Mouse (Mus musculus) layer of hippocampus, postnatal 25 days (tissue): ENCODE measurements around the gene Ncoa1. TPM values are rescaled to one million over a fixed set of nuclear protein-coding genes. Genes with fewer than 3 reads are reported as not detected.
"Not testable (repeated sequence)": the region's sequence is repeated elsewhere in the genome, so short reads cannot be mapped to it uniquely, and the experiment has no call there.

Experiments used
- DNase-seq, 2 experiments: peaks; one replicate each; pipeline ENCODE4 v3.0.0; 2022; ENCODE audit warnings: mixed read lengths in 2 of 2, low spot score in 1 of 2; ENCODE audit errors: extremely low spot score in 1 of 2
- total RNA-seq, 2 experiments: library from RNA; stranded (reverse); gene quantifications; 2 replicates each; pipeline ENCODE4 v1.2.3; 2021

The Ncoa1 gene
- total RNA-seq, 2 experiments from 2014 or later, result 123 to 133 TPM

GRCm38 (mm10) chr12:4407085-4407484, 69.9 kb downstream of the Ncoa1 start:
- no peak for DNase-seq

DNA sequence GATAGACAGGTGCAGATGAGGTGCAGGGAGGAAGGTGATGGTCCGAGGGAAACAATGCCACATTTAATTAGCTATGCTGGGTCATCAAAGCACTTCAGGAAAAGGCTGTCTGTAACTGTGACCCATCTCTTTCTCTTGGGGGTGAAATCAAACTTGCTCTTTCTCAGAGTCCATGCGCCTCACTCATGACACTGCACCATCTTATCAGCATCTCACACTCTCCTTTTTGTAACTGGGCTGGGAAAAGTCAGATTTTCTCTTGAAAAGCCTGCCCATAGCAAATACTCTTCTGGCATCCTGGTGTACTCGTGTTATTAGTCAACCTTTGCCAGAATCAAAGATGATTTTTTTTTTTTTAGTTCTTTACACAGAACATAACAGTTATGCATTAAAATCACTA, 70.8 kb downstream of the Ncoa1 start:
- no peak for DNase-seq

DNA sequence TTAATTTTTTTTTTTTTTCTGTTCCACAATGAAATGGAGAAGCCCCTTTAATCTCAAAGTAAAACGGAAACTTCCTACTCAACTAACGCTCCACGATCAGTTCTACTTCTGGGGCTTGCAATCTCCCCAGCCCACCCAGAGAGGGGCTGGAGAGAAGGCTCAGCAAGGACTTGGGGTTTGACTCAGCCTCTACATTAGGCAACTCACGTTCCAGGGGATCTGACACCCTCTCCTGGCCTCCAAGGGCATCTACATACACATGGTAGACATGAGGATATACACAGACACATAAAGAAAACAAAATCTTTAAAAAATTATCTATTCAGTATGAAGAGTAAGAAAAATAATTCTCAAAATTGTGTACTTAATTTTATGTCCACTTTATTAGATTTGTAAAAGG, 73.8 kb downstream of the Ncoa1 start:
- no peak for DNase-seq

DNA sequence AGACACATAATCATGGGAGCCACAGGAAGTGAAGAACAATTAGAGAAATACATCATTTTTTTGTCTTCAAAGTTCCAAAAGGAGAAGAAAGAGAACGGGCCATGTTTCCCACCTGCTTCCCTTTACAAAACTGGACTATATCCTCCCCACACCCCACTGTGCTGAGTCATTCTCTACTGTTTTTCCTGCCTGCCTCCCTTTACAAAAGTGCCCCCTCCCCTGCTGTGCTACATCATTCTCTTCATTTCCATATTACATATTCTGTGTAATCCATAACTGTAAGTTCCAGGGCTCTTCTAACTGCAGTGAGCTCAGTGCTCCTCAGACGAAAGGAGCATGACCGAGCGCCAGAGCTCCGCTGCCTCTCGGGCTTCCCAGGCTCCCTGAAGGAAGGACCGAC, 80.8 kb downstream of the Ncoa1 start:
- DNase-seq, result no peak

- DNase-seq, result no peak
Measured at GRCm38 (mm10) chr12:4392590-4392989, 84.4 kb downstream of the Ncoa1 start.

DNA sequence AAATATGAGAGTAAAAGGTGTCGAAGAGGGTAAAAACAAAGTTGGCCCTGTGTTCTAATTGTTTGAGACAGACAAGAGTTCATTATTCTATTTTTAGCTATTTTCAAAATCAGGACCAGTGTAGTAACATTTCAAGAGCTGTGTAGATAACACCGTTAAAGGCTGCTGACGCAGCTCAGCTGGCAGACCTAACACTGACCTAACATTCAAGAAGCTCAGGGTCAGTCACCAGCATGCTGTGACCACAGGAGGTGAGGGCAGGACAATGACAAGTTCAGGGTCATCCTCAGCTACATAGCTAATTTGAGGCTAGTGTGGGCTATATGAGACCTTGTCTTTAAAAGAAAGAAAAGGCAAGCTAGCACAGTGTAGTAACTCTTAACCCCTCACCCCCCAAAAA, 84.9 kb downstream of the Ncoa1 start:
- no peak for DNase-seq

- DNase-seq, result no peak
Measured at GRCm38 (mm10) chr12:4391256-4391655, 85.7 kb downstream of the Ncoa1 start.

DNA sequence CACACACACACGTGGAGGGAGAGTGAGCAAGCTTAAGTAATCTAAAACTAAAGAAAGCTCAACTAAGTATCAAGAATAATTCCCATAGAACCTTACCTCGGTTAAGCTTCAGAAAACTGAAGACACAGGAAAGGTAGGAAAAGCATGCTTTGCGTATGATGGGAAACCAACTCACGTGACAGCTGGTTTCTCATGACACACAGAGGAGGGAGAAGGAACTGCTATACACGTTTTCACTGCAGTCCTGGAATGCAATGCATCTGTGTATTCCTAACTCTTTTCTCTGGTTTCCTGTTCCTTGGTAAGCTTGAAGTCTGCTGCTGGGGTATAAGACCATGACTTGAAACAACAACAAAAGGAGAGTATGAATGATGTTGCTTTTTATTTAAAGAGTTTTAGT, 86.3 kb downstream of the Ncoa1 start:
- DNase-seq, result no peak

DNA sequence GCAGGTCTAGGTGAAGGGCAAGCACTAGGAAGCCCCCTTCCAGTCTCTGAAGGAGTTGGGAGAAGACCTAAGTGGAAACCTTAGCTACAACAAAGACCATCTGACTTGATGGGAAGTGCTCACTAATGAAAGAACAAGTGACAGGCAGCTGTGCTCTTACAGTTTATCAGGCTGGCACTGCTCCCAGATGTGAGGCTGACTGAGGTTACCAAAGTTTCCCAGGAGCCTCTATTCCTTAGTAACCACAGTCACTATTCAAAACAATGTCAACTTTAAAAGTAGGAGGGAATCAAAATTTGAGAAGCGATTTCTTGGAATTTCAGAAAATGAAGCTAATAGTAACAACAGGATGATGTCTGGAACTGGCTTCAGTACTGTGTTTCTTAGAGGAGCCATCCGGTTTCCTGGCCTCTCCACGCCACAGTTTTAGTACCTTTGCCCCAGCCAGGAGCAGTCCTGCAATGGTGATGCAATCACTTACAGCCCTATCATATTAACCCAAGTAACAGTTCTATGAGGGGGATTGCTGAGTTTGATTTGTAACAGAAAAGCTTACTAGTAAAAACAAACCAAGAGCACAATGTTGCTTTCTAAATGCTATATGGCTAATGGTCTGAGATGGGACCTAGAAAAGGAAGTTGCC, 90.8 kb downstream of the Ncoa1 start:
- no peak for DNase-seq

GRCm38 (mm10) chr12:4383061-4383460, 93.9 kb downstream of the Ncoa1 start:
- DNase-seq, result no peak

DNA sequence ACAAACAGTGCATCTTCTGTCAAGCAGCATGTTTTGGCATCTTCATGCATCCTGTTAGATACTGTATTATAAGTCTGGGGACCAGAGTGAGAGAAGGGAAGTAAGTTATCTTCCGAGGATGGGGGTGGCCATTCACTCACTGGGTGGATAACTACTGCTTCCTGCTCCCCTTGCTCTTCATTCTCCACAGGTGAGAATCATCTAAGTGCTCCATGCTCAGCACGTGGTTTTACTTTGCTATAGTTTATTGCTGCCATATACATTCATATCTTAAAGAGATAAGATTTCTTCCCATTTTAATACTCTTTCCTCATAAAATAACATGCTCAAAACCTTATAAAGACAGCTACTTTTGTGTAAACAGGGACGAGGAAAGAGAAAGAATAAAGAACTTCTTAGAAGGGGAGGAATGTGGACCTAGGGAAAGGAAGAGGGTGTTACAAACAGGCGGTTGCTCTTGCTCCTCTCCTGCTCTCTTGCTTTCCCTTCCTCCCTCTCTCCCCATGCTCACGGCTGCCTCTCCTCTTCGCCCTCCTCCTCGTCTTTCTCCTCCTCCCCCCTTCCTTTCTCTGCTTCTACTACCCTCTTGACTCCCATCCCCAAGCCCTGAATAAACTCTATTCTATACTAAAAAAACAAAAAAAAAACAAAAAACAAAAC, 97.6 kb downstream of the Ncoa1 start:
- no peak for DNase-seq

- no peak for DNase-seq
Measured at GRCm38 (mm10) chr12:4376475-4376874, 100.5 kb downstream of the Ncoa1 start.

DNA sequence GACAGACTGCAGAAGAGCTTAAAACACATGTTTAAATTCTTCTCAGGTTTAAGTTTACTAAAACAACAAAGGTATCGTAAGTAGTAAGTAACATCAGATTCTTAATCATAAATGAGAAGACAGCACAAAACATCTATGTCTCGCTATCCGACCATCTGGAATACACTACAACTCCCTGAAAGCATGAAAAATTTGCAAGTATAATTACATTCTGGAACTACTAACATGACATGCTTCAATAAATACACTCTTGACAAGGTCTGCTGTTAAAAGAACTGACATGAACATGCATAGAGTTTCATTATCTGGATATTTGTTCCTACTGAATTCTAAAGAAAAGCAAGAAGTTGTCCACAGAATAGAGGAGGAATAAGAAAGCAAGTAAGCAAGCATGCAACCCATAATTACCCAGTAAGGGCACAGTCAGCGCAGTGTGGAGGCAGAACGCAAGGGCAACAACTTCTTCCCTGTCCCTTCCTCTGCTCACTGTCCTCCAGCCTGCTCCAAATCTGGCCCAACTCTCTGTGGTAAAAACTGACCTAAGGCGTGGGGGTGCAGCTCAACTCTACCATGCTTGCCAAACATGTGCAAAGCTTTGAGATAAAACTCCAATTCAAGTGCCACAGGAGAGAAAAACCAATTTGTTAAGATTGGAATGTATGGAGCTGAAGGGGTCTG, 102.0 kb downstream of the Ncoa1 start:
- no peak for DNase-seq

- no peak for DNase-seq
Measured at GRCm38 (mm10) chr12:4371406-4371805, 105.6 kb downstream of the Ncoa1 start.

DNA sequence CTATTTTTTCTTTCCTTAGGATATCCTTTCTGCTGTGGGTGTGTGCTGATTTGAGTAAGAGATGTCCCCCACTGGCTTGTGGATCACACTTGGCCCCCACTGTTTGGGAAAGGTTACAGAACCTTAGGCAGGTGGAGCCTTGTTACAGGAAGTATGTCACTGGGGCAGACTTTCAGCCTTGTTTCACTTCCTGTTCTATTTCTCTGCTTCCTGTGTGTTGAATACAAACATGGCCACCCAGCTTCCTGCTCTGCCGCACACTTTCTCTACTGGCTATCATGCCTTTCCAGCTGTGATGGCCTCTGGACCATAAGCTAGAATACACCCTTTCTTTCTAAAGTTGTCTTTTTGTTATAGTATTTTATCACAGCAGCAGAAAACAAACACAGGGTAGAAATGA, 111.0 kb downstream of the Ncoa1 start:
- DNase-seq, result no peak

GRCm38 (mm10) chr12:4359475-4359874, 117.5 kb downstream of the Ncoa1 start:
- no peak for DNase-seq

DNA sequence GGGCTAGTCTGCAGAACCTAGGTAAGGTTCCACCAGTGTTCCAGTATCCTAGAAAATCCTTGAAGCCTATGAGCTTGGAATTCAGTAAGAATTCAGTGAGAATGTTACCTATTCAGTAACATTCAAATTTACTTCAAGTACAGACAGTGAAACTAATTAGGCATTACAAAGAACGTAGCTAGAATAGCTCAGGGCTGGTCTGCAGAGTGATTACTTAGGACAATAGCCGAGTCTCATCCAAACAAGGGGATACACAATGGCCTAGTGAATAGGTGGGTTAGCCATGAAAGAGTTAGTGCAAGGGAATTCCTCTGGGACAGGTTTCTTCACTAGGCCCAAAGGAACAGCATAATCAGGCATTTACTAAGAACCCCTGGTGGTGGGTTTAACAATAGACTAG, 118.3 kb downstream of the Ncoa1 start:
- not testable (repeated sequence) for DNase-seq

DNA sequence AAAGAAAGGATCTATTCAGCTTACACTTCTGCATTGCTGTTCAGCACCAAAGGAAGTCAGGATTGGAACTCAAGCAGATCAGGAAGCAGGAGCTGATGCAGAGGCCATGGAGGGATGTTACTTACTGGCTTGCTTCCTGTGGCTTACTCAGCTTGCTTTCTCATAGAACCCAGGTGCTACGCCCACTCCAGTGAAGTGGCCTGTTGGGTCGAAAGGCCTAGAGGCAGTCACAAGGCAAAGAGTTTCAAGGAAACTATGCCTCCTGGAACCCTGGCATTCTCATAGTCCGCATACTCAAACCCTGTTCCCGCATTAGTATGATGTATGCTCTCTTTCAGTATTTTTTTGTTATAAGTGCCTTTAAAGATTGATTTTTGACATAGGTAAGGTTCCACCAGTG, 118.9 kb downstream of the Ncoa1 start:
- DNase-seq, result no peak

- no peak for DNase-seq
Measured at GRCm38 (mm10) chr12:4356834-4357445, 120.0 kb downstream of the Ncoa1 start.

- DNase-seq, result no peak
Measured at GRCm38 (mm10) chr12:4355019-4355730, 121.8 kb downstream of the Ncoa1 start.

DNA sequence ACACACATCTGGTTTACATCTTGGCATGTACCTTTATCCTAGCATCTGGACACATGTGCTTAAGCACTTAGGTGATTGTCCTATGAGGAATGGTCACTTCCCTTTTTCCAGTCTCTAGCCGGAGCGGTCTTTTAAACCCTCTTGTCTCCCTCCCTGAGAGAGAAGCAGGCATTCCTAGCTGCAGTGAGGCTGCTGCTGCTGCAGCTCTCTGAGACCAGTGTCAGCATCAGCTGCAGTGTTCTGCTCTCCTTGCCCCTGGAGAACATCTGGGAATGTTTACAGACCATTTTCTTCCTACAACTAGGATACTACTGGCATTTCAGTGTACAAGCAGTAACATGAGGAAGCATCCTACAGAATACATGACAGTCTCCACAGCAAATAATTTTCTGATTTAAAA, 133.8 kb downstream of the Ncoa1 start:
- no peak for DNase-seq
